Mouse (Mus musculus): Measurements from ENCODE around the gene Rnpepl1.

The Rnpepl1 gene

DNA sequence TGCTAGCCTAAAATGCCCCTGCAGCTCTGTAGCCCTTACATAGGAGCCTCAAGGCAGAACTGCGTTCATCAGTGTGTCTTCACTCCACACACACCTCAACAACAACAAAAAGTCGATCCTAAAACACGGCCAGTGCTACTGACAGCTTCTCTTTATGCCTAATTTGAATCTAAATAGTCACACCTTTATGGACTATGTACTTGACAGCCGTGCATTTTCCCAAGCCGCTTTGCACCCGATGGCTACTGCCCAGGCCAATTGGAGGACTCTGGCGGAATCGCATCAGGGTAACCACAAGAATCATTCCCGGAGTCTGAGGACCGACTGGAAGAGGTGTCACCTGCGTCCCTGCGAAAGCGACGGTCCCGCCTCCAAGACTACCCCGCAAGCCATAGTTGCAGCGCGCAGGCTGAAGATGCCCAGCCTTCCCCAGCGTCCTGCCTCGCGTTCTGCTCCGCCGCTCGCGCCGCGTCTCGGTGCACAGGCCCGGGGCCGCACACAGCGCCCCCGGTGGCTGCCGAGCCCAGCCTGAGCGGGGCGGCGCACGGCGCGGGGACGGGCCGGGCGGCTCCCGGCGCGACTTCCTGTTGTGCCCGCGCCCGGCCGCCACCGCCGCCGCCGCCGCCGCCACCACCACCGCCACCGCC, at the start of gene Rnpepl1:
Gene Rnpepl1, plus strand, starts transcription at position 545 of the 647 bp plus-strand sequence.
- DNase-seq (ENCODE audit: low spot score in 2 of 2) = peak in 1 of 2 experiments; percentile 77

- no peak for DNase-seq (ENCODE audit: low spot score in 2 of 2)
Measured at GRCm38 (mm10) chr1:92861503-92861902, 49.1 kb upstream of the Rnpepl1 start.

GRCm38 (mm10) chr1:92863268-92863667, 47.3 kb upstream of the Rnpepl1 start:
- no peak for DNase-seq (ENCODE audit: low spot score in 2 of 2)

GRCm38 (mm10) chr1:92866170-92866569, 44.4 kb upstream of the Rnpepl1 start:
- no peak for DNase-seq (ENCODE audit: low spot score in 2 of 2)

DNA sequence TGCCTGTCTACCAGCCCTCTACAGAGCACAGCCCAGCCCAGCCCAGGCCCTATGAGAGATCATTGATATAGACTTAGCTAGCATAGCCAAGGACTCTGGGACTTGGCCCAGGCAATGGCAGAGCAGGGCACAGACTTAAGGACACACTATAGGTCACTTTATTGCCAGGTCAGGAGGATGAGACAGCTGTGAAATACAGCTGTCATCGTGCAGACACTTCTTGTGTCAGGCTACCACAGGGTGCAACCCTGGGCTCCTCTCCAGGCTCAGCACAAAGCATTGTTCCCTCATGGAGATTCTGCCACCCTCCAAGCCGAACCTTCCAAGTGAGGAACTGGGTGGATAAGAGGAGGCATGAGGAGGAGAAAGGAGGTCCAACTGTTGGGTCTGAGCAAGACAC, 40.6 kb upstream of the Rnpepl1 start:
- no peak for DNase-seq (ENCODE audit: low spot score in 2 of 2)

- DNase-seq (ENCODE audit: low spot score in 2 of 2) = no peak
Measured at GRCm38 (mm10) chr1:92872666-92873065, 37.9 kb upstream of the Rnpepl1 start.

- no peak for DNase-seq (ENCODE audit: low spot score in 2 of 2)
Measured at GRCm38 (mm10) chr1:92874011-92874410, 36.6 kb upstream of the Rnpepl1 start.

DNA sequence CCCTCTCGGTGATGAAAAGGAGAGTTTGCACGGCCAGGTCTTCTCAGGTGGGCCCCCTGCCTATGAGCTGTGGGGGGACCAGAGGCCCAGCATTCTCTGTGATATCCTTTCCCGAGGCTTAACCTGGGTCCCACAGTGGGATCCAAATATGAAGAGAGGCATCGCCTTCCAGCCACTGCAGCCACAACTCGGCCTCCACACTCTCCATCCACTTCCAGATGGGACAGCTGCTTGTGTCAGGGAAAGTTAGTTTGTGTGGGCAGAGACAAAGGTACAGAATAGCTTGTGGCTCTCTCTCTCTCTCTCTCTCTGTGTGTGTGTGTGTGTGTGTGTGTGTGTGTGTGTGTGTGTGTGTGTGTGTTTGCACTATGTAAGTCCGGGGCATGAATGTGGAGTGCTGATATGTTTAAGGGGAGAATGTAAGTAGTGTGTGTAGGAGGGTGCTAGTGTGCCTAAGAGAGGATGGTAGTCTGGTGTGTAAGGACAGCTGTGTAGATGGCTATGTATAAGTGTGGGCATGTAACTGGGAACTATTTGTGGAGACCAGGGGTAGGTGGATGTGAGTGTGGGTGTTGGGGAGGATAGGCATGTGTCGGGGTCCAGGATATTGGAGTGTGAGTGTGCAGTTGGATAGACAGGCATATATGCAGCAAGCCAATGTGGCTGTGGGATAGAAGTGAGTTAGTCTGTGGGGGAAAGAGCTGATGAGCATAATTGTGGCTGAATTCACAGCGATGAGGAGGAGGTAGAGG, 35.0 kb upstream of the Rnpepl1 start:
- no peak for DNase-seq (ENCODE audit: low spot score in 2 of 2)

DNA sequence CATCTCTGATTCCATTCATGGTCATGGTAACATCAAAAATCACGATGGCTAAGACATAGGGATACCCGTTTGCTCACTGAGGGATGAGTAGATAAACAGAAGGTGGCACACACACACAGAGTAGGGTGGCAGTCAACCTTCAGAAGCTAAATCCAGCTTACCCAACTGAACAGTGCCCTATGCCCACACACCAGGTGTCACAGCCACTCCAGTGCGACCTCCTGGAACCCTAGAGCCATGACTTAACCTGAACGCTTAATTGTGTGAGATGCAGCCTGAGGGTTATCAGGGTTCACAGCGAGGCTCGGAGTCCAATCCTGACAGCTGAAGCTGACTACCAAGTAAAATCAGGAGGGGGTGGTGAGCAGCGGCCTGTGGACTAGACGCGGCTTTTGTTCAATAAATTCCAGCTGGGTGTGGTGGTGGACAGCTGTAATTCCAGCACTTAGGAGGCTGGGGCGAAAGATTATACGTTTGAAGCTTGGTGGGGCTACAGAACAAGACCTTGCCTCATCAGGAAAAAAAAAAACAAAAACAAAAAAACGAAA, 33.1 kb upstream of the Rnpepl1 start:
- DNase-seq (ENCODE audit: low spot score in 2 of 2) = no peak

GRCm38 (mm10) chr1:92878066-92878741, 32.4 kb upstream of the Rnpepl1 start:
- no peak for DNase-seq (ENCODE audit: low spot score in 2 of 2)

DNA sequence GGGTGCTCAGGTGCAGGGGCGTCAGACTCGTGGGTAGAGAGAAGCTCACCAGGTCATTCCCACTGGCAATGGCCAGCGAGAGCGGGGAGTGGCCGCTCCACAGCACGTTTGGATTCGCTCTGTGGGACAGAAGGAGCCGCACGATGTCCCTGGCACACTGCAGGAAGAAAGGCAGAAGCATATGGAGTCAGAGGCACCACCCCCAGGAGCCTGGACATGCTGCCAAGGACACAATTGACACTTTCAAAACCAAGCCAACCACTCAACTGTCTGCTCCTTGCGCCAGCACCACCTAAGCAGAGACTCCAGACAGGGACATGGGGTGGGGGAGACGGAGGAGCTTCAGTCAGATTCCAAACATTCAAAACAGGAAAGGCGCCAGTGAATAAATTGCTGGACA, 31.3 kb upstream of the Rnpepl1 start:
- no peak for DNase-seq (ENCODE audit: low spot score in 2 of 2)

DNA sequence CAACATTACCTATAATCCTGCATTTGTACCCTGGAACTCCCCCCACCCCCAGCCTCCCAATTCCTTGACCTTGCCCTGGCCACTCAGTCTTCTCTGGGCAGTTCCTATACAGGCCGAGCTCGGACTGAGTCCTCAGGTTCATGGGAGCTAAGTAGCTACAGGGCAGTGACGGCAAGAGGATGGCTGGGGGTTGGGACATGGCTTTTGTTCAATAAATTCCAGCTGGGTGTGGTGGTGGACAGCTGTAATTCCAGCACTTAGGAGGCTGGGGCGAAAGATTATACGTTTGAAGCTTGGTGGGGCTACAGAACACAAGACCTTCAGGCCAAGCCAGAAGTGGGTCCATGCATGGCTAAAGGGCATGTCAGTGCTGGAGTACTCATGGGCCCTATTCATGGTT, 30.5 kb upstream of the Rnpepl1 start:
- no peak for DNase-seq (ENCODE audit: low spot score in 2 of 2)

DNA sequence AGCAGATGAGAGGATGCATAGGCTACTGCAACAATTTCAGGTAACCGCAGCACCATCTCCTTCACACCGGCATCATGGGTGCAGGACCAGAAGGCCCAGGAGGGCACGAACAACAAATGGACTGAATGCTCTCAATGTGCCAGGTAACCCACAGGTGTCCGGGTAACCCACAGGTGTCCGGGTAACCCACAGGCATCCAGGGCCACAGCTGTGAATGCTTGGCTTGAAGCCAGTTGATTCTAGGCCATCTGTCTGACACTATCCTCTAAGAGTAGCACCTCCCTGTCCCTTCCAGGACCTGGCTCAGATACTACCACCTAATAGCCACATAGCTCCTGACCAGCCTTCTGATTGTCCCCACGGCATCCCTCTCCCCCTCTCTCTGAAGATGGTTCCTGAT, 28.6 kb upstream of the Rnpepl1 start:
- no peak for DNase-seq (ENCODE audit: low spot score in 2 of 2)

GRCm38 (mm10) chr1:92888901-92889655, 21.5 kb upstream of the Rnpepl1 start:
- DNase-seq (ENCODE audit: low spot score in 2 of 2) = no peak

DNA sequence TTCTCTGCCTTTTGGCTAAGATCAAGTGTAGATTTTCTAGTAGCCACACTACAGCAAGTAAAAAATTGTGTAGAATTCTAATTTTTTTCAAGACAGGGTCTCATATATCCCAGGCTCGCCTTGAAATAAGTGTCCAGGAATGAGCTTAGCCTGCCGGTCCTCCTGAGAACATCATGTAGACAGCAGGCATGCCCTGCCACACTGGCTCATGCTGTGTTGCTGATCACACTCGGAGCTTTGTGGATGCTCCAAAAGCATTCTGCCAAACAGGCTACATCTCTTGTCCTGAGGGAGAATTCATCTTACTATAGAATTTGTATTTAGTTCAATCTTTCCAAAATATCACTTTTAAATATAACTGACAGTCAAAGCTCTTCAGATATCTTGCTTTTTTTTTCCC, 17.8 kb upstream of the Rnpepl1 start:
- no peak for DNase-seq (ENCODE audit: low spot score in 2 of 2)

DNA sequence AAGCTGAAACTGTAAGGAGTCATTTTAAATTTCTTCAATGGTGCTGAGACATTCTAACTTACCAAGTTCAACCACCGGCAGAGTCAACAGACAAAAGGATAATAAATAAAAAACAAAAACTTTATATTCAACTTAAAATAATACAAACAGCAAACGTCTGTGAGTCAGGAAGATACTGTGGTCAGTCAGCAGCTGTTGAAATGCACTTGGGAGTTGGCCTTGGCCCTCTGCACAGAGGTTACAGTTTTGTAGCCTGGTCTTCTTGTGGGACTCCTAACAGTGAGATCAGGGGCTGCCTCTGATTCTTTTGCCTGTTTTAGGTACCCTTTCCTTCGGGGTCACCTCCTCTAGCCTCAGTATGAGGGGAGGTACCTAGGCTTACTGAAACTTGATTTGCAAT, 16.7 kb upstream of the Rnpepl1 start:
- no peak for DNase-seq (ENCODE audit: low spot score in 2 of 2)

- DNase-seq (ENCODE audit: low spot score in 2 of 2) = peak; percentile 74 to 76
Measured at GRCm38 (mm10) chr1:92895089-92895488, 15.5 kb upstream of the Rnpepl1 start.

DNA sequence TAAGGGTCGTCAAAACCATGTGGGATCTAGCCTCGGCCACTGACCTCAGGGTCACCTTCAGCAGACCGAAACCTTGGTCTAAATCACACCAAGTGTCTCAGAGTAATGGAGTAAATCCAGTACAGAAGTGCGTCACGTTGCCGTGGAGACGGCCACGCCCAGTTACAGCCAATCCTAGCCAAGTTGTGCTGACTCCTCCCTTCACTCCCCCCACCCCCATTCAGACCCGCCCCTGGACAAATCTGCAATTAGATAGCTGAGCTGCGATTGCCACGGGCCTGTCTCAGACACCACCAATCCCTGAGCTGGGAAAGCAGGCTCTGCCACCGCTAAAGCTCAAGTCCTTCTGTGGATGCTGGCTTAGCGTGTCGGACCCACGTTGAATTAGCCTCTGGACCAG, 7.8 kb upstream of the Rnpepl1 start, which contains the start of gene Ankmy1:
Gene Ankmy1, minus strand, starts transcription at position 121 of the 400 bp plus-strand sequence.
- DNase-seq (ENCODE audit: low spot score in 2 of 2) = peak; percentile 69 to 75

DNA sequence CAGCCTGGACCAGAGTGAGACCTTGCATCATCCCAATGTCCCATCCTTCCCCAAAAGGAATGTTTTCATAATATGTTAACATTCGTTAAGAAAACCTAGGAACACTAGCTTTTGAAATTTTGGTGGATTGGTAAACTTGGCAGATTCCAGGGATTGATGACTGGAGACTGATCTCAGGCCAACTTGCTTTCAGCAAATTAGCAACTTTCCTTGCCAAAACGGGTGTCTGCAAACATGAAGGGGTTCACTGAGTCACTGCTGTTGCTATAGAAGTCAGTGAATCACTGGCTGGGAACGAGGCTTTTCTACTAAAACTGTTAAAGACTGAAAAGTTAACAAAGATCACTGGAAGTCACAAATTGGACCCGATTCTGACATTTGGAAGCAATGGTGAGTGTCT, 7.0 kb upstream of the Rnpepl1 start:
- DNase-seq (ENCODE audit: low spot score in 2 of 2) = no peak

- no peak for DNase-seq (ENCODE audit: low spot score in 2 of 2)
Measured at GRCm38 (mm10) chr1:92905703-92906310, 4.8 kb upstream of the Rnpepl1 start.
